In the genomic region with DNA sequence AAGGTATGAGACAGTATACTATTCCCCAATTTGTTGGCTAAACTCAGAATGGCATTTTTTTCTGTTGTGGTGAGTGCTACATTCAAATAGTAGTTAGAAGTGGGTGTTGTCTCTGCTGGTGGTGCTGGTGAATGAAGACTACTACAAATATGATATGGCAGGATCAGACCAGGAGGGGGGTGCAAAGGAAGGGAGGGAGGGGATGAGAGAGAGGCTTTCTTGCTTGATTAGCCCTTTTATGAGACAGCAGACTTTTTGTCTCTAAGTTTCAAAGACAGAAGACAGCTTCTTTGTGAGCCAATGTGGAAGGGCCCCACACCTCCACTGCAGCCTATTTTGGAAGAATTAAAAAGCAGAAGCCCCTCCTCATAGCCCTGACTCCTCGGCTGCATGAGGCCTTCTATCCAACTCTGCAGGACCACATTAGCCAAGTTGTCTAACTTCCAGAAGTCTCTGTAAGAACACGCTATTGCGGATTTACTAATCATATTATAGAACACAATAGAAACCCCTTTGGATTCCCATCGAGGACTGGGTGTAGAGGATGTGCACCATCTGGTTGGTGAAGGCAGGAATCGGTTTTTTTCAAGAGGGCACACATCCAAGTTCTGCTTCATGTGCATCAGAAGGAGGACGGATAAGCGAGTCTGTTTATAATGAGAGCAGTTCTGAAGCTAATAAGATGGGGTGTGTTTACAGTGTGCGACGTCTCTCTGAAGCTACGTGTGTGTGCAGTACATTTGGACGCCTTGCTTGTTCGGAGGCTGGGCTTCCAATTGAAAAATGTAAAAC, we compare ENCODE assay signal across 9 mouse cellular contexts.
DNase-seq lines count a peak whose midpoint lies in the region; ATAC-seq and TF ChIP-seq lines count a peak whose summit lies in the region.
"Had no signal": no experiment of that assay in that cellular context is flagged by ENCODE, and none has a peak within 500 bp of the region (broad histone marks: within the 10 kb centered on the region; RNA-seq: fewer than 3 reads in every experiment).

No protein-coding gene starts in this region.

- H3K4me2 ChIP-seq in hindbrain, embryonic 12.5 days (replicated peaks), result no peak overlapping the region
- H3K4me2 ChIP-seq in hindbrain, embryonic 11.5 days (replicated peaks; ENCODE audit: low read depth, low read length), result no peak overlapping the region
- H3K4me2 ChIP-seq in stomach, embryonic 14.5 days (replicated peaks; ENCODE audit: low read depth, low read length), result no peak overlapping the region
- no peak overlapping the region for H3K4me2 ChIP-seq in stomach, postnatal 0 days (replicated peaks; ENCODE audit: low read depth)
- H3K4me2 ChIP-seq in lung, embryonic 15.5 days, result no peak overlapping the region

- peak; percentile 61 for ATAC-seq in hindbrain, embryonic 12.5 days (ENCODE audit: low FRiP score)
- ATAC-seq in hindbrain, embryonic 11.5 days (ENCODE audit: low FRiP score), result no peak
- no peak for ATAC-seq in stomach, embryonic 14.5 days (ENCODE audit: insufficient number of reproducible peaks, insufficient read depth, low FRiP score, low read depth)
- no peak for ATAC-seq in stomach, postnatal 0 days (ENCODE audit: low FRiP score, low TSS enrichment)
- peak; percentile 92 for ATAC-seq in lung, embryonic 15.5 days (ENCODE audit: borderline replicate concordance, extremely low read depth, low FRiP score, low TSS enrichment)
- no peak for ATAC-seq in CD4-positive, CD25-positive, alpha-beta regulatory T cell, adult 4 months

- no peak for DNase-seq in hindbrain, embryonic 11.5 days (ENCODE audit: low spot score)
- no peak for DNase-seq in stomach, postnatal 0 days (ENCODE audit: low spot score)
- no peak for DNase-seq in urinary bladder, postnatal 25 days (ENCODE audit: low spot score)
- no peak for DNase-seq in kidney, postnatal 10 days

- H3K27ac ChIP-seq in hindbrain, embryonic 12.5 days, result no peak overlapping the region
- H3K27ac ChIP-seq in hindbrain, embryonic 11.5 days (ENCODE audit: low read depth, low read length), result no peak overlapping the region
- H3K27ac ChIP-seq in stomach, embryonic 14.5 days (ENCODE audit: low read length), result 0 out of 2 replicates have a peak overlapping the region, but pooled peaks have one; percentile 4
- no peak overlapping the region for H3K27ac ChIP-seq in stomach, postnatal 0 days (replicated peaks)
- peak overlapping the region; percentile 90 for H3K27ac ChIP-seq in lung, embryonic 15.5 days
- H3K27ac ChIP-seq: macrophage had no signal

- no peak for TF ChIP-seq EP300 in stomach, postnatal 0 days (optimal IDR thresholded peaks at IDR 0.05)

- no peaks in the 10 kb centered on the region for H3K27me3 ChIP-seq in hindbrain, embryonic 12.5 days
- H3K27me3 ChIP-seq in hindbrain, embryonic 11.5 days (ENCODE audit: control insufficient read depth, insufficient read depth, low read length), result no peaks in the 10 kb centered on the region; the same call in 1 of the 2 replicates
- H3K27me3 ChIP-seq in stomach, embryonic 14.5 days (ENCODE audit: control insufficient read depth, insufficient read depth, low read length), result no peaks in the 10 kb centered on the region
- H3K27me3 ChIP-seq in stomach, postnatal 0 days (ENCODE audit: control insufficient read depth, insufficient read depth, low read length), result no peaks in the 10 kb centered on the region
- no peaks in the 10 kb centered on the region for H3K27me3 ChIP-seq in lung, embryonic 15.5 days

- no peaks in the 10 kb centered on the region for H3K36me3 ChIP-seq in hindbrain, embryonic 12.5 days
- no peaks in the 10 kb centered on the region for H3K36me3 ChIP-seq in hindbrain, embryonic 11.5 days (ENCODE audit: control insufficient read depth, insufficient read depth, low read length)
- no peaks in the 10 kb centered on the region for H3K36me3 ChIP-seq in stomach, embryonic 14.5 days (ENCODE audit: control insufficient read depth, insufficient read depth, low read length)
- H3K36me3 ChIP-seq in stomach, postnatal 0 days (ENCODE audit: control insufficient read depth, insufficient read depth, low read length), result no peaks in the 10 kb centered on the region
- no peaks in the 10 kb centered on the region for H3K36me3 ChIP-seq in lung, embryonic 15.5 days

- H3K9ac ChIP-seq in hindbrain, embryonic 12.5 days, result no peak overlapping the region
- H3K9ac ChIP-seq in hindbrain, embryonic 11.5 days (ENCODE audit: low read depth, low read length), result no peak overlapping the region
- no peak overlapping the region for H3K9ac ChIP-seq in stomach, embryonic 14.5 days (replicated peaks; ENCODE audit: low read depth, low read length)
- H3K9ac ChIP-seq in stomach, postnatal 0 days (ENCODE audit: low read length), result no peak overlapping the region
- H3K9ac ChIP-seq in lung, embryonic 15.5 days, result no peak overlapping the region

- no peak for TF ChIP-seq CTCF in stomach, postnatal 0 days (IDR thresholded peaks at IDR 0.05; ENCODE audit: low read depth)

- H3K9me3 ChIP-seq in hindbrain, embryonic 12.5 days (replicated peaks), result no peaks in the 10 kb centered on the region
- H3K9me3 ChIP-seq in hindbrain, embryonic 11.5 days (ENCODE audit: control insufficient read depth, low read length), result no peaks in the 10 kb centered on the region
- H3K9me3 ChIP-seq in stomach, embryonic 14.5 days (ENCODE audit: control insufficient read depth, low read depth, low read length), result no peaks in the 10 kb centered on the region
- no peaks in the 10 kb centered on the region for H3K9me3 ChIP-seq in stomach, postnatal 0 days (ENCODE audit: control insufficient read depth, low read length)
- no peaks in the 10 kb centered on the region for H3K9me3 ChIP-seq in lung, embryonic 15.5 days

- H3K4me1 ChIP-seq in hindbrain, embryonic 12.5 days, result 0 out of 2 replicates have a peak, but pooled peaks cover 3% of the 10 kb centered on the region
- H3K4me1 ChIP-seq in hindbrain, embryonic 11.5 days (replicated peaks; ENCODE audit: control insufficient read depth, insufficient read depth, low read length), result no peaks in the 10 kb centered on the region
- 0 out of 2 replicates have a peak, but pooled peaks cover 2% of the 10 kb centered on the region for H3K4me1 ChIP-seq in stomach, embryonic 14.5 days (ENCODE audit: control insufficient read depth, insufficient read depth, low read length)
- H3K4me1 ChIP-seq in stomach, postnatal 0 days (replicated peaks; ENCODE audit: control insufficient read depth, insufficient read depth), result no peaks in the 10 kb centered on the region
- H3K4me1 ChIP-seq in lung, embryonic 15.5 days, result peaks cover 8% of the 10 kb centered on the region; the same call in 1 of the 2 replicates

- WGBS in hindbrain, embryonic 12.5 days, result 67% methylated on average over 12 of the region's 12 CpGs
- 78% methylated on average over 12 of the region's 12 CpGs for WGBS in hindbrain, embryonic 11.5 days
- WGBS in stomach, embryonic 14.5 days, result 36% methylated on average over 12 of the region's 12 CpGs
- WGBS in stomach, postnatal 0 days, result 29% methylated on average over 12 of the region's 12 CpGs
- WGBS in lung, embryonic 15.5 days, result 32% methylated on average over 12 of the region's 12 CpGs

- no peak overlapping the region for H3K4me3 ChIP-seq in hindbrain, embryonic 12.5 days
- H3K4me3 ChIP-seq in hindbrain, embryonic 11.5 days (ENCODE audit: low read depth, low read length), result no peak overlapping the region
- H3K4me3 ChIP-seq in stomach, embryonic 14.5 days (ENCODE audit: low read depth, low read length), result no peak overlapping the region
- H3K4me3 ChIP-seq in stomach, postnatal 0 days (ENCODE audit: low read depth, low read length), result no peak overlapping the region
- no peak overlapping the region for H3K4me3 ChIP-seq in lung, embryonic 15.5 days

Comparison
In these comparisons a context has a peak if more than half of its experiments do, and no peak if none do; other contexts are left out.
1. ATAC-seq: peak in hindbrain, embryonic 12.5 days (single experiment) and lung, embryonic 15.5 days (single experiment); none in hindbrain, embryonic 11.5 days (single experiment), stomach, embryonic 14.5 days (single experiment), stomach, postnatal 0 days (single experiment) and CD4-positive, CD25-positive, alpha-beta regulatory T cell, adult 4 months (single experiment).
2. H3K27ac ChIP-seq: peak in stomach, embryonic 14.5 days (single experiment) and lung, embryonic 15.5 days (single experiment); none in hindbrain, embryonic 12.5 days (single experiment), hindbrain, embryonic 11.5 days (single experiment) and stomach, postnatal 0 days (single experiment).